Mouse (Mus musculus) bone marrow macrophage, adult 2 months (primary cell): ENCODE results near the gene Zcchc12. TPM values are rescaled to one million over a fixed set of nuclear protein-coding genes. Genes with fewer than 3 reads are reported as not detected.

Experiments
- H3K27ac ChIP-seq: 2 replicates; pipeline ENCODE4 v1.5.1; 2012; ENCODE audit warnings: low read depth, low read length; ENCODE audit not compliant: insufficient read depth
- H3K4me1 ChIP-seq: 2 replicates; pipeline ENCODE4 v1.6.1; 2012; ENCODE audit warnings: low read length; ENCODE audit not compliant: control insufficient read depth, insufficient read depth
- H3K4me3 ChIP-seq: 2 replicates; pipeline ENCODE4 v1.5.1; 2012; ENCODE audit warnings: mild to moderate bottlenecking, low read length, moderate library complexity; ENCODE audit not compliant: insufficient read depth
- CTCF ChIP-seq: IDR thresholded peaks from 2 replicates; pipeline ENCODE4 v1.5.1; 2012; ENCODE audit warnings: low read depth, mild to moderate bottlenecking, low read length, moderate library complexity
- POLR2A ChIP-seq: IDR thresholded peaks from 2 replicates; pipeline ENCODE4 v1.6.1; 2012; ENCODE audit warnings: mild to moderate bottlenecking, low read depth, low read length, borderline replicate concordance
- polyA plus RNA-seq: library from polyadenylated mRNA; stranded (reverse); fragments of >200 nt; gene quantifications from 2 replicates; pipeline ENCODE4 v1.2.4, GENCODE M21; 2012; ENCODE audit not compliant: missing spikeins, insufficient read depth, insufficient read length

The Zcchc12 gene
- polyA plus RNA-seq, 1 experiment = not detected

- H3K4me3 ChIP-seq = no peak overlapping the region
- no peak overlapping the region for H3K27ac ChIP-seq
- TF ChIP-seq POLR2A (no peak), CTCF (no peak)
- no peaks in the 10 kb centered on the region for H3K4me1 ChIP-seq
Observed at GRCm38 (mm10) chrX:36211216-36211615, 15.5 kb downstream of the Zcchc12 start.

- H3K4me3 ChIP-seq = no peak overlapping the region
- H3K27ac ChIP-seq = no peak overlapping the region
- H3K4me1 ChIP-seq = no peaks in the 10 kb centered on the region
- TF ChIP-seq POLR2A = no peak
- no peak for TF ChIP-seq CTCF
Observed at GRCm38 (mm10) chrX:36221366-36221765, 25.7 kb downstream of the Zcchc12 start.

GRCm38 (mm10) chrX:36225777-36226176 lies 30.1 kb downstream of the Zcchc12 start:
- Histone ChIP-seq H3K4me3 (no peak overlapping the region), H3K4me1 (peaks cover 9% of the 10 kb centered on the region)

GRCm38 (mm10) chrX:36226577-36226976 lies 30.9 kb downstream of the Zcchc12 start:
- TF ChIP-seq POLR2A = no peak
- no peak for TF ChIP-seq CTCF
- Histone ChIP-seq H3K27ac (no peak overlapping the region), H3K4me1 (peaks cover 9% of the 10 kb centered on the region), H3K4me3 (no peak overlapping the region)

More at GRCm38 (mm10) chrX:36225777-36226176, 30.1 kb downstream of the Zcchc12 start:
- TF ChIP-seq POLR2A (no peak), CTCF (peak; percentile 49)
- no peak overlapping the region for H3K27ac ChIP-seq

GRCm38 (mm10) chrX:36228861-36229260 lies 33.2 kb downstream of the Zcchc12 start:
- H3K27ac ChIP-seq = peak overlapping the region; percentile 72
- no peak overlapping the region for H3K4me3 ChIP-seq
- no peak for TF ChIP-seq POLR2A
- TF ChIP-seq CTCF = no peak
- H3K4me1 ChIP-seq = peaks cover 9% of the 10 kb centered on the region

- Histone ChIP-seq H3K27ac (peak overlapping the region; percentile 72), H3K4me3 (no peak overlapping the region), H3K4me1 (peaks cover 9% of the 10 kb centered on the region)
- TF ChIP-seq POLR2A = no peak
- TF ChIP-seq CTCF = no peak
Observed at GRCm38 (mm10) chrX:36229273-36229672, 33.6 kb downstream of the Zcchc12 start.

- no peak overlapping the region for H3K27ac ChIP-seq
- no peak overlapping the region for H3K4me3 ChIP-seq
- no peak for TF ChIP-seq POLR2A
- TF ChIP-seq CTCF = no peak
- peaks cover 6% of the 10 kb centered on the region for H3K4me1 ChIP-seq
Observed at GRCm38 (mm10) chrX:36235652-36236051, 39.9 kb downstream of the Zcchc12 start.

Other genes starting within 250 kb of the Zcchc12 start
- 16.6 and 17.0 TPM in 2 replicates for gene Il13ra1, start 83.8 kb upstream of the Zcchc12 start, polyA plus RNA-seq
- 19.6 and 20.5 TPM in 2 replicates for gene Lonrf3, start 132.4 kb downstream of the Zcchc12 start, polyA plus RNA-seq
- not detected in 2 replicates for gene Gm6268, start 205.4 kb downstream of the Zcchc12 start, polyA plus RNA-seq